Mouse (Mus musculus): ENCODE measurements at regions not wholly inside any gene's neighbourhood (a gene's known extent, or its start where the extent isn't known, plus 50 kb on each side); places are given as distances from the start of the nearest gene placed in this dataset.

DNA sequence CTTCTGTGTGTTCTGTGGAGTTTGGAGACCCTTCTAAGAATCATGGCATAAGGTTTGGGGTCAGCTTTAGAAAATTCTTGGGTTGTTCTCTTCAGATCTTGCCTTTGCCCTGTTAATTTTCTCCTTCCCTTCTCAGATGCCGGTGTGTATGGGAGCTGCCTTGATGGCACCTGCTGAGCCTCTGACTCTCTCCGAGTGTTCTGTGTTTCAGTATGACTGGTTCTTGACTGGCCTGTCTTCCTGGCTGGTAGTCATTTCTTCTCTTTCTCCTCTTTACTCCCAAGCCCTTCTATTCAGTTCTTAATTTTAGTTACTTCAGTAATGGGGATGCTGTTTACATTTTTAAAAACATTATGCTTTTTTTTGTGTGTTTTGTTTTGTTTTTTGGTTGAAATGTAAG is 152.1 kb upstream of the Ubr2 start:
- no peak for ATAC-seq

DNA sequence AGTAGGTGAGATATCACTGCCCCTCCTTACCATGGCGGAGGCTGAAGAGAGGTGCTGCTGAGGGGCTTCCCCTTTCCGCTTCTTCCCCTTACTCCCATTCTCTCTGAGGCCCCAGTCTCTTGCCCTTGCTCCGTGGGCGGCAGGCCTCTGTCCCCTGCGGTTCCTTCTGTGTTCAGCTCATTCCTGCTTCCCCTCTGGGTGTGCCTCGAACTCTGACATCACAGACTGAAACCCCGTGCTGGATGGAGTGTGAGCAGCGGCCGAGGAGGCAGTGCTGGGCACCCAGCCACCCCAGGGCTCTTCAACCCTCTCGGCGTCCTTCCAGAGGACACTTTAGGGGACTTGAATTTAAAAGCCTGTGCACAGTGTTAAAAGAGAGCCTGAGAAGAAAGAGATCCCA is 145.9 kb upstream of the Ubr2 start:
- peaks cover 6% of the 10 kb centered on the region for H3K4me1 ChIP-seq (ENCODE audit: control insufficient read depth, insufficient read depth, low read depth, low read length)
- no peak for ATAC-seq
- no peak overlapping the region for H3K27ac ChIP-seq (ENCODE audit: low read depth, low read length)
- H3K27me3 ChIP-seq (replicated peaks; ENCODE audit: control insufficient read depth, insufficient read depth, low read length): no peaks in the 10 kb centered on the region
- H3K4me2 ChIP-seq (ENCODE audit: low read length): no peak overlapping the region
- H3K9ac ChIP-seq (ENCODE audit: low read depth, low read length): no peak overlapping the region
- whole genome bisulfite sequencing: 81% methylated on average over 11 of the region's 11 CpGs
- H3K36me3 ChIP-seq (ENCODE audit: control insufficient read depth, insufficient read depth, low read length): no peaks in the 10 kb centered on the region
- H3K9me3 ChIP-seq (ENCODE audit: control insufficient read depth, low read length): no peaks in the 10 kb centered on the region
- no peak overlapping the region for H3K4me3 ChIP-seq (ENCODE audit: low read length)

More for the DNA sequence above, 152.1 kb upstream of the Ubr2 start:
- Histone ChIP-seq H3K27me3 (replicated peaks; ENCODE audit: control insufficient read depth, insufficient read depth, low read length) (no peaks in the 10 kb centered on the region), H3K4me3 (ENCODE audit: low read length) (no peak overlapping the region), H3K9me3 (ENCODE audit: control insufficient read depth, low read length) (no peaks in the 10 kb centered on the region), H3K9ac (ENCODE audit: low read depth, low read length) (no peak overlapping the region), H3K27ac (ENCODE audit: low read depth, low read length) (no peak overlapping the region), H3K4me2 (ENCODE audit: low read length) (no peak overlapping the region), H3K36me3 (ENCODE audit: control insufficient read depth, insufficient read depth, low read length) (no peaks in the 10 kb centered on the region), H3K4me1 (ENCODE audit: control insufficient read depth, insufficient read depth, low read depth, low read length) (no peaks in the 10 kb centered on the region)
- 61% methylated on average over 2 of the region's 2 CpGs for WGBS

- Histone ChIP-seq H3K9ac (ENCODE audit: low read depth, low read length) (peak overlapping the region; percentile 50), H3K27ac (ENCODE audit: low read depth, low read length) (peak overlapping the region; percentile 77), H3K27me3 (replicated peaks; ENCODE audit: control insufficient read depth, insufficient read depth, low read length) (no peaks in the 10 kb centered on the region), H3K4me3 (ENCODE audit: low read length) (peak overlapping the region; percentile 24), H3K4me1 (ENCODE audit: control insufficient read depth, insufficient read depth, low read depth, low read length) (peaks cover 17% of the 10 kb centered on the region), H3K36me3 (ENCODE audit: control insufficient read depth, insufficient read depth, low read length) (no peaks in the 10 kb centered on the region), H3K9me3 (ENCODE audit: control insufficient read depth, low read length) (no peaks in the 10 kb centered on the region), H3K4me2 (ENCODE audit: low read length) (peak overlapping the region; percentile 60)
- 23% methylated on average over 20 of the region's 20 CpGs for WGBS
- ATAC-seq: peak; percentile 82
These were observed 141.4 kb upstream of the Ubr2 start for GRCm38 (mm10) chr17:47151557-47152278.

GRCm38 (mm10) chr17:47151193-47151556 is 140.8 kb upstream of the Ubr2 start:
- peak; percentile 31 for ATAC-seq
- Histone ChIP-seq H3K9me3 (ENCODE audit: control insufficient read depth, low read length) (no peaks in the 10 kb centered on the region), H3K36me3 (ENCODE audit: control insufficient read depth, insufficient read depth, low read length) (no peaks in the 10 kb centered on the region), H3K27me3 (replicated peaks; ENCODE audit: control insufficient read depth, insufficient read depth, low read length) (no peaks in the 10 kb centered on the region), H3K27ac (ENCODE audit: low read depth, low read length) (peak overlapping the region; percentile 77), H3K9ac (ENCODE audit: low read depth, low read length) (peak overlapping the region; percentile 50), H3K4me3 (ENCODE audit: low read length) (peak overlapping the region; percentile 24; the same call in 1 of the 2 replicates), H3K4me1 (ENCODE audit: control insufficient read depth, insufficient read depth, low read depth, low read length) (peaks cover 17% of the 10 kb centered on the region), H3K4me2 (ENCODE audit: low read length) (peak overlapping the region; percentile 60)
- 58% methylated on average over 5 of the region's 5 CpGs for WGBS

GRCm38 (mm10) chr17:47150636-47151035 is 140.3 kb upstream of the Ubr2 start:
- peaks cover 17% of the 10 kb centered on the region for H3K4me1 ChIP-seq (ENCODE audit: control insufficient read depth, insufficient read depth, low read depth, low read length)
- H3K27ac ChIP-seq (ENCODE audit: low read depth, low read length): peak overlapping the region; percentile 77
- no peak for ATAC-seq
- 91% methylated on average over 6 of the region's 6 CpGs for WGBS
- peak overlapping the region; percentile 50 for H3K9ac ChIP-seq (ENCODE audit: low read depth, low read length)
- H3K9me3 ChIP-seq (ENCODE audit: control insufficient read depth, low read length): no peaks in the 10 kb centered on the region
- H3K27me3 ChIP-seq (replicated peaks; ENCODE audit: control insufficient read depth, insufficient read depth, low read length): no peaks in the 10 kb centered on the region
- peak overlapping the region; percentile 60 for H3K4me2 ChIP-seq (ENCODE audit: low read length)
- no peak overlapping the region for H3K4me3 ChIP-seq (ENCODE audit: low read length)
- no peaks in the 10 kb centered on the region for H3K36me3 ChIP-seq (ENCODE audit: control insufficient read depth, insufficient read depth, low read length)

DNA sequence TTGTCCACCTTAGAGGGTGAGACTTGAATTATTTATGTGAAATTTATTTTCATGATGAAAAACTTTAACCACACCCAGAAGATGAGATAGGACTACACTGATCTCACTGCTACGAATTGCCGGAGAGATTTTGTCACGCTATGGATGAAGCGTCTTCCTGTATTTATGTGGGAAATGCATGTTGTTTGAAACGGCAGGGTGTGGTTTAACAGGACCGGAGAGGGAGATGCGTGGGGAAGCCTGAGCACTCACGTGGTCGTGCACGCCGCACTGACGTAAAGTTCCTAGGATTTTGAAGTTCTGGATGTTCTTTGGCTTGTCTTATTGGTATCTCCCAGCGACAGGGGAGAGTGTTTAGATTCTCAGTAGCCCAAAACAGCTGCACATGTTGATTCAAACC is 139.3 kb upstream of the Ubr2 start:
- no peak overlapping the region for H3K4me2 ChIP-seq (ENCODE audit: low read length)
- no peak overlapping the region for H3K9ac ChIP-seq (ENCODE audit: low read depth, low read length)
- no peak for ATAC-seq
- no peak overlapping the region for H3K27ac ChIP-seq (ENCODE audit: low read depth, low read length)
- H3K9me3 ChIP-seq (ENCODE audit: control insufficient read depth, low read length): no peaks in the 10 kb centered on the region
- no peaks in the 10 kb centered on the region for H3K27me3 ChIP-seq (replicated peaks; ENCODE audit: control insufficient read depth, insufficient read depth, low read length)
- H3K4me1 ChIP-seq (ENCODE audit: control insufficient read depth, insufficient read depth, low read depth, low read length): peaks cover 25% of the 10 kb centered on the region
- no peak overlapping the region for H3K4me3 ChIP-seq (ENCODE audit: low read length)
- H3K36me3 ChIP-seq (ENCODE audit: control insufficient read depth, insufficient read depth, low read length): no peaks in the 10 kb centered on the region
- WGBS: 91% methylated on average over 13 of the region's 13 CpGs

DNA sequence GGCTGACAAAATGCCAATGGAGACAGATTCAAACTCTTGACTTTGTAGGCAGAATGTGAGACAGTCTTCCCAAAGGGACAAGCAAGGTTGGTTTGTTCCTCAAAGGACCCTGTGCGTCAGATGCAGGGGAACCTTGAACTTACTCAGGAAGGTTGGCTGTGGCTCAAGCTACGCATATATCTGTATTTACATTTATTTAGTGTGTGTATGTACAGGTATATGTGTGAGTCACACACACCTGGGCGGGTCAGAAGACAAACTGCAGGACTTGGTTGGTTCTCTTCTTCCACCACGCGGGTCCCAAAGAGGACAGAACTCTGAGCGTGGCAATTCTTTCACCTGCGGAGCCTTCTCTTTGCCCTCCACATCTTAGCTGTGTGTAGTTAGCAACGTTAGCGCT is 138.8 kb upstream of the Ubr2 start:
- H3K4me2 ChIP-seq (ENCODE audit: low read length): no peak overlapping the region
- H3K27me3 ChIP-seq (replicated peaks; ENCODE audit: control insufficient read depth, insufficient read depth, low read length): no peaks in the 10 kb centered on the region
- WGBS: 90% methylated on average over 9 of the region's 9 CpGs
- no peaks in the 10 kb centered on the region for H3K9me3 ChIP-seq (ENCODE audit: control insufficient read depth, low read length)
- H3K4me3 ChIP-seq (ENCODE audit: low read length): no peak overlapping the region
- H3K36me3 ChIP-seq (ENCODE audit: control insufficient read depth, insufficient read depth, low read length): no peaks in the 10 kb centered on the region
- no peak overlapping the region for H3K9ac ChIP-seq (ENCODE audit: low read depth, low read length)
- no peak for ATAC-seq
- H3K4me1 ChIP-seq (ENCODE audit: control insufficient read depth, insufficient read depth, low read depth, low read length): peaks cover 30% of the 10 kb centered on the region
- no peak overlapping the region for H3K27ac ChIP-seq (ENCODE audit: low read depth, low read length)

- 95% methylated on average over 4 of the region's 4 CpGs for WGBS
- Histone ChIP-seq H3K4me1 (ENCODE audit: control insufficient read depth, insufficient read depth, low read depth, low read length) (peaks cover 43% of the 10 kb centered on the region), H3K27ac (ENCODE audit: low read depth, low read length) (no peak overlapping the region), H3K9ac (ENCODE audit: low read depth, low read length) (no peak overlapping the region), H3K4me3 (ENCODE audit: low read length) (no peak overlapping the region), H3K9me3 (ENCODE audit: control insufficient read depth, low read length) (no peaks in the 10 kb centered on the region), H3K4me2 (ENCODE audit: low read length) (no peak overlapping the region), H3K27me3 (replicated peaks; ENCODE audit: control insufficient read depth, insufficient read depth, low read length) (no peaks in the 10 kb centered on the region), H3K36me3 (ENCODE audit: control insufficient read depth, insufficient read depth, low read length) (no peaks in the 10 kb centered on the region)
- ATAC-seq: no peak
These were observed 136.3 kb upstream of the Ubr2 start for GRCm38 (mm10) chr17:47146640-47147039.

DNA sequence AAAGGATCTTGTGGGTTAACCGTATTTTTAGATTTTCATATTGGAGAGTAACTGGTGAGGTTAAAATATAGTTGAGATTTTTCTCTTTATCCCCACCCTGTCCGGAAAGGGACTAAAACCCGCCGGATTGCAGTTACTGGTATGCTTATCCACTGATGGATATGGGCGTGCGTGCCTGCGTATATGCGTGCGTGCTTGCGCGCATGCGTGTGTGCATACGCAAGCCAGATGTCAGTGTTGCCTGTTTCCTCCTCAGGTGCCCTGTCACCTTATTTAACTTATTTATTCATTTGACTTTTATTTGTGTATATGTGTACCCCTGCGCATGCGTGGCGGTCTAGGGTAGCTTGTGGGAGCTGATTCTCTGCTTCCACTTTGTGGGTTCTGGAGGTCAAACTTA is 135.2 kb upstream of the Ubr2 start:
- ATAC-seq: no peak
- Histone ChIP-seq H3K9me3 (ENCODE audit: control insufficient read depth, low read length) (no peaks in the 10 kb centered on the region), H3K36me3 (ENCODE audit: control insufficient read depth, insufficient read depth, low read length) (no peaks in the 10 kb centered on the region), H3K4me1 (ENCODE audit: control insufficient read depth, insufficient read depth, low read depth, low read length) (peaks cover 35% of the 10 kb centered on the region), H3K4me2 (ENCODE audit: low read length) (no peak overlapping the region), H3K27me3 (replicated peaks; ENCODE audit: control insufficient read depth, insufficient read depth, low read length) (no peaks in the 10 kb centered on the region), H3K27ac (ENCODE audit: low read depth, low read length) (no peak overlapping the region), H3K9ac (ENCODE audit: low read depth, low read length) (no peak overlapping the region), H3K4me3 (ENCODE audit: low read length) (no peak overlapping the region)
- 98% methylated on average over 16 of the region's 16 CpGs for WGBS

Measured in hindbrain, embryonic 16.5 days (tissue).